Mouse (Mus musculus): ENCODE measurements around the gene Macrod2. TPM values are rescaled to one million over a fixed set of nuclear protein-coding genes. Genes with fewer than 3 reads are reported as not detected.
A peak's percentile ranks its signal among the peaks of the same experiment; 100 is the strongest.

The Macrod2 gene
- polyA plus RNA-seq, 1 experiment from 2014 or later: 34.8 TPM

DNA sequence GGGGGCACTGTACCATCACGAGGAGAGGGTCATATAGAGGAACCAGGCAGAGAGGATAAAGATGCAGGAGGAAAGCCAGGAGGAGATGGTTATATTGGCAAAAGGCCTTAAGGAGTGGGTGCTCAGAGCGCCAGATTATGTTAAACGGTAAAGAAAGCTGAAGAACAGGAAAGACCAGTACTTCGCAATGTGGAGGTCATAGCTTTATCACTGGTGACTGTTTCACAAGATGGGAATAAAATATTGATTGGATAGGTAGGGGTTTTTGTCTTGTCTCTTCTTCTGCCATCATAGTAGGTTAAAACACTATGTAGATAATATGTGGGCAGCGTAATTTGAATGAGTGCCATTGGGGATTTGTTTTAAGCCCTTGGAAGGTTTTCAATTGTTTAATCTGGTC is 816.2 kb downstream of the Macrod2 start:
- no peak overlapping the region for H3K4me2 ChIP-seq
- no peak overlapping the region for H3K9ac ChIP-seq
- ATAC-seq (replicated peaks; ENCODE audit: low FRiP score): no peak
- H3K9me3 ChIP-seq (replicated peaks): no peaks in the 10 kb centered on the region
- H3K27me3 ChIP-seq: no peaks in the 10 kb centered on the region
- H3K27ac ChIP-seq: no peak overlapping the region
- H3K4me3 ChIP-seq (replicated peaks): no peak overlapping the region
- 87% methylated on average over 5 of the region's 5 CpGs for WGBS
- H3K36me3 ChIP-seq: no peaks in the 10 kb centered on the region
- no peaks in the 10 kb centered on the region for H3K4me1 ChIP-seq

DNA sequence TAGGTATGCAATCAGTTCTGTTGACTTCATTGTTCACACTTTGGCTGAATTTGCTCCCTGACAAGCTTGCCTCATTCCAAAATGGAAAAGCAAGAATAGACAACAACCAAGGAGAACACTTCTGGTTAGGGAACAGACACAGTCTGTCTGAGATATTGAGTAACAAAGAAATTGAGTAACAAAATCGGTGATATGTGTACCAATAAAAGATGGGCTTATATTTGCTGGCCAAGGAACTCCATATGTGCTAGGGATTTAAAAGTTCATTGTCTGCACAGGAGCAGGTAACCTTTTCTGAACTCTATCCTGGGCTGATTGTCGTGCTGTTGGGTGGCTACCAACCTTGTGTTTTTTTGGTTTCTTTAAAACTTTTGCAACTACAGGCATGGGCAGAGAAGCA is 817.2 kb downstream of the Macrod2 start:
- Histone ChIP-seq H3K9ac (no peak overlapping the region), H3K36me3 (no peaks in the 10 kb centered on the region), H3K4me3 (replicated peaks) (no peak overlapping the region), H3K27ac (no peak overlapping the region), H3K4me2 (no peak overlapping the region), H3K27me3 (no peaks in the 10 kb centered on the region), H3K4me1 (no peaks in the 10 kb centered on the region), H3K9me3 (replicated peaks) (no peaks in the 10 kb centered on the region)
- WGBS: 88% methylated on average over 2 of the region's 2 CpGs
- no peak for ATAC-seq (replicated peaks; ENCODE audit: low FRiP score)

DNA sequence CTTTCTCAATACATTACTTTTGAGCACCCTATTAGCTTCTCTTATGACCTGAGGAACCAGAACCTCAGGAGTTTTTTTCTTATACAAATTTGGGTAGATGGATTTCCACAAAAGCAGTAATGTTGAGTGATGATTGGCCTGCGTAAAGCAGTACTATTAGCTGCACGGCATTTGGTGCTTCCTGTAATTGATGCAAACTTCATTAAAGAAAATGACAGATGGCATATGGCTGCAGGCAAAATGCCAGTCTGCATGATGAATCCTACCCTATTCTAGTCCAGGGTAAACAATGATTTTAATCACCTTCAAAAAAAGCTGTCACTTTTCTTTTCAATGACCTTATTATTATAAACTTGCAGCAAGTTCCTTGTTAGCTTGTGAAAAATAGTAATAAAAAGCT is 822.4 kb downstream of the Macrod2 start:
- Histone ChIP-seq H3K4me1 (no peaks in the 10 kb centered on the region), H3K27me3 (no peaks in the 10 kb centered on the region), H3K4me2 (no peak overlapping the region), H3K9ac (no peak overlapping the region), H3K9me3 (replicated peaks) (0 out of 2 replicates have a peak, but pooled peaks cover 3% of the 10 kb centered on the region), H3K36me3 (no peaks in the 10 kb centered on the region), H3K4me3 (replicated peaks) (no peak overlapping the region), H3K27ac (no peak overlapping the region)
- WGBS: 58% methylated on average over 2 of the region's 2 CpGs
- ATAC-seq (replicated peaks; ENCODE audit: low FRiP score): no peak

DNA sequence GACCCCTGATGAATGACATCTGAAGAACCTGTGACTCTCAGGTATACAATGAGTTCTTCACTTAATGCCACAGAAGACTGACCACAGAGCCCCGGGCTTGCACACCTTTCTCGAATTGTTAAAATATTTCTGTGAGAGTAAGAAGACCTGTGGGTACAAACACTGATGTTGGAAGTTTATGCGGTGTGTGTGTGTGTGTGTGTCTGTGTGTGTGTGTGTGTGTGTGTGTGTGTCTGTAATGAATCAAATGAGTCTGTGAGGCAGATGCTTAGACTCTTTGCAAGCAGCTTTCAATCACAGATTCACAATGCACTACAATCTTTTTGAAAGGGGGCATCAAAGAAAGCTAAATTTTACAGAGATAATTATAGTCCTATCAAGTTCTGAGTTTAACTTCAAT is 822.8 kb downstream of the Macrod2 start:
- no peak overlapping the region for H3K4me3 ChIP-seq (replicated peaks)
- H3K9ac ChIP-seq: no peak overlapping the region
- no peaks in the 10 kb centered on the region for H3K36me3 ChIP-seq
- H3K4me2 ChIP-seq: no peak overlapping the region
- no peaks in the 10 kb centered on the region for H3K4me1 ChIP-seq
- H3K27me3 ChIP-seq: no peaks in the 10 kb centered on the region
- ATAC-seq (replicated peaks; ENCODE audit: low FRiP score): no peak
- no peak overlapping the region for H3K27ac ChIP-seq
- H3K9me3 ChIP-seq (replicated peaks): 0 out of 2 replicates have a peak, but pooled peaks cover 3% of the 10 kb centered on the region
- 81% methylated on average over 3 of the region's 3 CpGs for WGBS

DNA sequence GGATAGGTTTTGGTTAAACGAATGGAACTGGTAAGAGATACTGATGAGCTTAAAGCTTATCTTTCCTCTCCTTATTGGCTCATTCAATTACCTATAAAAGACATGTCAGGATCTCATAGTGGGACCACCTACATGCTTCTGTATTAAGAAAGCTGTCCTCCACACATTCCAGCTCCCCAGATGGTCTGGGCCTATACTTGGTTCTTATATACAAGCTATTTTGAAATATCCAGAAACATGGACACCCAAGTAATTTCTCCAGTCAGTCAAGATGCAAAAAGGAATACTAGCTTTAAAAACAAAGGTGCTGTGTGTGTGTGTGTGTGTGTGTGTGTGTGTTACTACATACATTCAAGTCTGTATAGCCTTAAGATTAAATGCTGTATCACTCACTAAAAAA is 833.7 kb downstream of the Macrod2 start:
- ATAC-seq (replicated peaks; ENCODE audit: low FRiP score): no peak
- H3K9me3 ChIP-seq (replicated peaks): no peaks in the 10 kb centered on the region
- no peak overlapping the region for H3K27ac ChIP-seq
- H3K27me3 ChIP-seq: no peaks in the 10 kb centered on the region
- no peaks in the 10 kb centered on the region for H3K36me3 ChIP-seq
- H3K9ac ChIP-seq: no peak overlapping the region
- H3K4me2 ChIP-seq: no peak overlapping the region
- WGBS: 94% methylated on average over 1 of the region's 1 CpGs
- no peak overlapping the region for H3K4me3 ChIP-seq (replicated peaks)
- peaks cover 4% of the 10 kb centered on the region; the same call in 1 of the 2 replicates for H3K4me1 ChIP-seq

DNA sequence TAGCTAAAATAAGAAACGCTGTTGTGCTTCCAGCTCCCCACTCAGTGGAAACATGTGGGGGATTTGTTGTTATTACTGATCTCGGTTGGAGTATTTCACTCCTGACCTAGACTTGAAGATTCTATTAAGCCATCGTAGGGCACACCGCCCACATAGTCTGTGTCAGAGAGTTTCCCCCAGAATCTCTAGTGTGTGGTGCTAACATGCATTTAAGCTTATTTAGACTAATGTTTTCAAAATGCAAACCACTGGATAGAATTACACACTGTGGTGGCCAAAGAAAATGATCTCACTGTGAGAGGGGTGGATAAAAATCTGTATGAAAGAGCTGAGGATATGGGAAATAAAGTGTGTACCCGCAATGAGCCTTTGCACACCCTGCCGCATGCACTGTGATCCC is 834.7 kb downstream of the Macrod2 start:
- H3K4me3 ChIP-seq (replicated peaks): no peak overlapping the region
- ATAC-seq (replicated peaks; ENCODE audit: low FRiP score): 0 out of 2 replicates have a peak, but pooled peaks have one; percentile 47
- peaks cover 11% of the 10 kb centered on the region for H3K4me1 ChIP-seq
- H3K9me3 ChIP-seq (replicated peaks): no peaks in the 10 kb centered on the region
- no peak overlapping the region for H3K4me2 ChIP-seq
- no peaks in the 10 kb centered on the region for H3K36me3 ChIP-seq
- WGBS: 37% methylated on average over 6 of the region's 6 CpGs
- H3K27me3 ChIP-seq: no peaks in the 10 kb centered on the region
- no peak overlapping the region for H3K27ac ChIP-seq
- H3K9ac ChIP-seq: no peak overlapping the region

DNA sequence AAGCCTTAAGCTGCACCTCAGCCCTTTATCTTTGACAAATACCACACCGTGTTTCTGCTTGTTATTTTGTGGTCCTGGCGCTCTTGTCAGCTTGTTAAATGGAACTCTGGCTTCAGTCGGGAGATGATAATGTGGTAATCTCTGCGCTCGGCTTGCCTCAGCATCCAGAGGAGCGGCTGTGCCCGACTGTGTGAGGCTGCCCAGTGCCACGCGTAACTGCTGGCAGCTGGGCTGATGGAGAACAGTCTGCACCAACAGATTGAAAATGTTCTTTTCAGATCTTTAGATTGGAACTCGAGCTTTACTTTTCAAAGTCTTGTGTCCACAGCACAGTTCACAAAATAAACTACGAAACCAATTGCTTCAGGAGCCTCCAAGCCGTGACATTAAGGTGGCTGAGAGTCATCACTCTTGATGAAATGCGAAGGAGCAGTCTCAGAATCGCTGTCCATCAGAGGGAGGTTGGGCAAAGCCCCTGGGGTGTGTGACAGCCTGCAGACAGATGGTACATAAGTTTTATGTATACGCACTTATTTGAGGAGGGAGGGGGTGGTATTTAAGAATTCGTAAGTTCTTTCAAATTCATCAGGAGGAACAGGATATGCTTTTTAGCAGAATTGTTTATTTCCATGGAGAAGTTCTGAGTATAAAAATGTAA is 836.0 kb downstream of the Macrod2 start:
- Histone ChIP-seq H3K9ac (no peak overlapping the region), H3K4me1 (peaks cover 16% of the 10 kb centered on the region), H3K4me3 (replicated peaks) (no peak overlapping the region), H3K4me2 (no peak overlapping the region), H3K36me3 (no peaks in the 10 kb centered on the region), H3K27me3 (no peaks in the 10 kb centered on the region), H3K27ac (no peak overlapping the region), H3K9me3 (replicated peaks) (no peaks in the 10 kb centered on the region)
- 44% methylated on average over 16 of the region's 16 CpGs for WGBS
- ATAC-seq (replicated peaks; ENCODE audit: low FRiP score): no peak

DNA sequence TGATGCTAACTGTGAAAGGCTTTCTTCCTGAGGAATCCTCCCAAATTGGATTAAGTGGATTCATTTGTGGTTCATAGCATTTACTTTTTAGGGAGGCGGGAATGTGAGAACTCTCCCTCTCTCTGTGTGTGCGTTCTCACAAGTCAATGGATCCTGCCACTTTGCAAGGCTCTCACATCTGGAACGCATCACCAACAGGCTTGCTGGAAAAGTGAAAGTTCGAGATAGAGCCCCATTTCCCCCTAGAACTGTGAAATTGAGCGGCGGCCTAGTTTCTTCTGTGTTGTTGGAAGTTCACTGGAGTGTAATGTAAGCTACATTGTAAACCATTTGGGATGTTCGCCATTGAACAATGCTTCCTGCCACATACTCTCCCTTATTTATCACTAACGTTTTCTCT is 839.2 kb downstream of the Macrod2 start:
- Histone ChIP-seq H3K4me2 (no peak overlapping the region), H3K27ac (0 out of 2 replicates have a peak overlapping the region, but pooled peaks have one; percentile 32), H3K27me3 (no peaks in the 10 kb centered on the region), H3K4me3 (replicated peaks) (no peak overlapping the region), H3K4me1 (peaks cover 16% of the 10 kb centered on the region), H3K36me3 (no peaks in the 10 kb centered on the region), H3K9ac (no peak overlapping the region), H3K9me3 (replicated peaks) (no peaks in the 10 kb centered on the region)
- 41% methylated on average over 8 of the region's 8 CpGs for WGBS
- no peak; the same call in 1 of the 2 replicates for ATAC-seq (replicated peaks; ENCODE audit: low FRiP score)

DNA sequence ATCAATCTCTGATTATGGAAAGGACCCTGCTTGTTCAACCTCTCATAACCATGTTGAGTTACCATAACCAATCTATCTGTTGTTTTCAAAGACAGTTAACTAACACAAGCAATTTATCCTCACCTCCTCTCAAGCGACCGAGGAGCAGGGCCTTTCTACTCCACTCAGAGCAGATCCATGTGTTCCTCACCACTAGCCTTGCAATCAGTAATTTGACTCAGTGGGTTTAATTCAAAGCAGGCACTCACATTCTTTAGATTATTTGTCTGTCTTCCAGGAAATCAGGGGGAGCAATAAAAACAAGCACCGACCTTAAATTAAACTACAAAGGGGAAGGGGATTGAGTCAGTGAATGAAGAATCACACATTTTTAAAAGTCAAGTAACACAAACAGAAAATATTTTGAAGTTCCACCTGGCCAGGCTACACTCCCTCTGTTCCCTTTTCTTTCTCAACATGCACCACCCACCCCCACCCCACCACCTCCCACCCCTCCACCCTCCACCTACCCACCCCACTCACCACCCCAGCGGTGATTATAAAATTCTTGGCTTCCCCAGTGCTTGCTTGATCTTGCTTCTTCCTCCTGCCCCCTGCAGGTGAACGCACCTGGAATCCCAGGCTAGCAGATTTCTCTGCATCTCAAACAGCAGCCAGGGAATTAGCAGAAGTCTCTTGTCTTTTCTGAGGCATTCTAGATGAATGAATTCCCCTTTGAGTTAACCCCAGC is 839.8 kb downstream of the Macrod2 start:
- Histone ChIP-seq H3K4me3 (replicated peaks) (no peak overlapping the region), H3K4me2 (no peak overlapping the region), H3K4me1 (peaks cover 16% of the 10 kb centered on the region), H3K27me3 (no peaks in the 10 kb centered on the region), H3K36me3 (no peaks in the 10 kb centered on the region), H3K9ac (no peak overlapping the region), H3K27ac (0 out of 2 replicates have a peak overlapping the region, but pooled peaks have one; percentile 32), H3K9me3 (replicated peaks) (no peaks in the 10 kb centered on the region)
- peak; percentile 88 for ATAC-seq (replicated peaks; ENCODE audit: low FRiP score)
- 20% methylated on average over 5 of the region's 5 CpGs for WGBS

DNA sequence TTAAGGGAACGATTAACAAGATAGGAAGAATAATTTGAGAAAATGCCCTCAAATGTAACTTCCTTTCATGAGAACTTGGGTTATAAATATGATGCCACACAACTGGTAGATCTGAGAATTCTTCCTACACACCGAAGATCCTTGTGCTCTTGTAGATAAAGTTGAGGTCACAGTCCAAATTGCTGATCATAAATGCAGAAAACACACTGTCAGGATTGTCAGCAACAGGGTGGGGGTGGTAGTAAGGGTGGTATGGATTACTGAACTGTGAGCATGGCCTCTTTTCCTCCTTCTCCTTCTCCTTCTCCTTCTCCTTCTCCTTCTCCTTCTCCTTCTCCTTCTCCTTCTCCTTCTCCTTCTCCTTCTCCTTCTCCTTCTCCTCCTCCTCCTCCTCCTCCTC is 852.6 kb downstream of the Macrod2 start:
- Histone ChIP-seq H3K4me1 (no peaks in the 10 kb centered on the region), H3K27ac (no peak overlapping the region), H3K27me3 (no peaks in the 10 kb centered on the region), H3K9me3 (replicated peaks) (no peaks in the 10 kb centered on the region), H3K36me3 (no peaks in the 10 kb centered on the region), H3K9ac (no peak overlapping the region), H3K4me3 (replicated peaks) (no peak overlapping the region), H3K4me2 (no peak overlapping the region)
- WGBS: 35% methylated on average over 2 of the region's 2 CpGs
- no peak for ATAC-seq (replicated peaks; ENCODE audit: low FRiP score)

DNA sequence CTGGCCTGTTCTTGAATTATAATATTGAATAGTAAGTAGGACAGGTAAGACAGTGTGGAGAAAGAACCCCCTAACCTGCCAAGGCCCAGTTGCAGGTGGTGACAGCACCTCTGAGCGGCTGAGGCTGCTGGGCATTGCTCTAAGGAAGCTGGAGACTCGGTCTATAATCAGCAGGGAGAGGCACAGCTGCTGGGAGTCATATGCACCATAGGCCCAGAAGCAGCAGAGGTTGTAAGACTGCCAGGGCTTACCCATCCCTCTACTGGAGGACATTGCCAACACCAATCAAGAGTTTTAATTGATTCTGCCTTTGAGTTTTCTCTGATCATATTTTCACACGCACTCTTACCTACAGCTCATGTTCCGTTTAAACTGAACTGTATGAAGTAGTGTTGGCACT is 869.5 kb downstream of the Macrod2 start:
- Histone ChIP-seq H3K9ac (no peak overlapping the region), H3K27me3 (no peaks in the 10 kb centered on the region), H3K9me3 (replicated peaks) (no peaks in the 10 kb centered on the region), H3K36me3 (no peaks in the 10 kb centered on the region), H3K4me1 (no peaks in the 10 kb centered on the region), H3K4me3 (replicated peaks) (no peak overlapping the region), H3K4me2 (no peak overlapping the region), H3K27ac (no peak overlapping the region)
- WGBS: 89% methylated on average over 4 of the region's 4 CpGs
- ATAC-seq (replicated peaks; ENCODE audit: low FRiP score): no peak

DNA sequence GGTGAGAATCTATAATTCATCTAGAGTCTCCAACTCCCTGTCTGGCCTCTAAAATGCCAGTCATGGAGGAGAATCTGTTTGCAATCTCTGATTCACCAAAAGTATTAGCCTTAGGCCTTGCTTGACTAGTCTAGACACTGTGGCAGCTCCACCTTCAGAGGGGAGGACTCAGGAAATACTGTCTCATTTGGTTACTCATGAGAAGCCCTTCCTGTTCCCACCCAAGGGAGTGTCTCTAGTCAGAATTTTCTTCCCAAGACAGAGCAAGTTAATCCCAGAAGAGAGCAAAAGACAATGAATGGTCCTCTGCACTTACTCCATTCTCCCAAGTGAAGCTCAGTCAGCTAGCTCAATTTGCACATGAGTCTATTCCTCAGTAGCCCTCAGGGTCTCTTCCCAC is 871.5 kb downstream of the Macrod2 start:
- Histone ChIP-seq H3K27me3 (no peaks in the 10 kb centered on the region), H3K4me1 (peaks cover 3% of the 10 kb centered on the region; the same call in 1 of the 2 replicates), H3K9me3 (replicated peaks) (no peaks in the 10 kb centered on the region), H3K4me2 (no peak overlapping the region), H3K9ac (no peak overlapping the region), H3K27ac (no peak overlapping the region), H3K36me3 (no peaks in the 10 kb centered on the region), H3K4me3 (replicated peaks) (no peak overlapping the region)
- ATAC-seq (replicated peaks; ENCODE audit: low FRiP score): no peak

All from kidney, embryonic 15.5 days (tissue).